Mouse (Mus musculus) spleen, adult 2 months (tissue): ENCODE data around the gene Myo16.

Source experiments
- CTCF ChIP-seq: fragments of 200-500 bp; IDR thresholded peaks from 2 replicates; pipeline ENCODE4 v1.5.1; 2011; ENCODE audit warnings: mild to moderate bottlenecking, inconsistent platforms; ENCODE audit not compliant: insufficient read depth, insufficient read length, insufficient replicate concordance; ENCODE audit errors: extremely low read depth
- POLR2A ChIP-seq: fragments of 200-500 bp; IDR thresholded peaks from 2 replicates; pipeline ENCODE4 v1.6.1; 2011; ENCODE audit warnings: low read depth, low read length, inconsistent platforms

DNA sequence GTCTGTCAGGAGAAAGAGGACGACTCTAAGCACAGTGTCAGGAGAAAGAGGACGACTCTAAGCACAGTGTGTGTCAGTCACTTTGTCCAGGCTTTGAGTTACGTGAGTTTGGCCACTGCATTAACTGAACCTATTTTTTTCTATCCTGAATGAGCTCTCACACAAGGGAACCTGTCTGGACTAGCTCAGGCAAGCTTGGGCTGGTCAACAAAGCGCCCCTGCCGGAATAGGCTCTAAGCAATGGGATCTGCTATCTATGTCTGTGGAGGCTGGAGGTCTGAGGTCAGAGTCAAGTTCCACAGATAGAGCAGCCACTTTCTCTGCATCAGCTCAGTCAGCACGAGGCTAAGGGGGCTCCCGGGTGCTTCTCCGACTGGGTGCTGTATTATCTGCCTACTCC lies 46.3 kb downstream of the Myo16 start:
- TF ChIP-seq CTCF, result no peak
- no peak for TF ChIP-seq POLR2A
